Mouse (Mus musculus) neural tube, embryonic 15.5 days (tissue): ENCODE measurements around the gene Zcrb1. TPM values are rescaled to one million over a fixed set of nuclear protein-coding genes. Genes with fewer than 3 reads are reported as not detected.
A peak's percentile ranks its signal among the peaks of the same experiment; 100 is the strongest.
"Not testable (repeated sequence)": the region's sequence is repeated elsewhere in the genome, so short reads cannot be mapped to it uniquely, and the experiment has no call there.

ENCODE experiments used
- ATAC-seq: fragments of 200-750 bp; cut with Nextera tagmentation; 2 replicates; pipeline ENCODE4 v1.8.0; 2017; ENCODE audit warnings: mild to moderate bottlenecking, moderate TSS enrichment, moderate library complexity; ENCODE audit not compliant: low FRiP score
- H3K27ac ChIP-seq: fragments of 300-500 bp; sonication (generic); replicated peaks from 2 replicates; pipeline ENCODE4 v1.5.1; 2015; ENCODE audit warnings: mild to moderate bottlenecking, inconsistent platforms
- H3K27me3 ChIP-seq: fragments of 300-500 bp; sonication (generic); replicated peaks from 2 replicates; pipeline ENCODE4 v1.6.1; 2015; ENCODE audit warnings: inconsistent platforms
- H3K36me3 ChIP-seq: fragments of 300-500 bp; sonication (generic); 2 replicates; pipeline ENCODE4 v1.6.1; 2015; ENCODE audit warnings: inconsistent platforms
- H3K4me1 ChIP-seq: fragments of 300-500 bp; sonication (generic); 2 replicates; pipeline ENCODE4 v1.6.1; 2015; ENCODE audit warnings: inconsistent platforms
- H3K4me2 ChIP-seq: fragments of 300-500 bp; sonication (generic); 2 replicates; pipeline ENCODE4 v1.6.1; 2015; ENCODE audit warnings: inconsistent platforms, mild to moderate bottlenecking, moderate library complexity
- H3K4me3 ChIP-seq: fragments of 300-500 bp; sonication (generic); replicated peaks from 2 replicates; pipeline ENCODE4 v1.5.1; 2015; ENCODE audit warnings: mild to moderate bottlenecking, inconsistent platforms
- H3K9ac ChIP-seq: fragments of 300-500 bp; sonication (generic); replicated peaks from 2 replicates; pipeline ENCODE4 v1.6.1; 2015; ENCODE audit warnings: mild to moderate bottlenecking, inconsistent platforms
- H3K9me3 ChIP-seq: fragments of 300-500 bp; sonication (generic); replicated peaks from 2 replicates; pipeline ENCODE4 v1.6.1; 2016; ENCODE audit warnings: inconsistent platforms
- WGBS: fragments of 180-500 bp; shearing (Covaris S2); methylation state at CpG from one replicate; pipeline ENCODE4 v1.1.7; 2015; ENCODE audit warnings: mixed read lengths; 5-methylcytosine and 5-hydroxymethylcytosine counted together
- polyA plus RNA-seq: library from polyadenylated mRNA; unstranded; fragments of >200 nt; fragmentation: Nextera tagmentation; extraction: Ambion mirVana; gene quantifications from 2 replicates; pipeline ENCODE4 v1.2.1, GENCODE M21; 2015

Zcrb1 gene
- polyA plus RNA-seq, 1 experiment from 2014 or later: 170 TPM

DNA sequence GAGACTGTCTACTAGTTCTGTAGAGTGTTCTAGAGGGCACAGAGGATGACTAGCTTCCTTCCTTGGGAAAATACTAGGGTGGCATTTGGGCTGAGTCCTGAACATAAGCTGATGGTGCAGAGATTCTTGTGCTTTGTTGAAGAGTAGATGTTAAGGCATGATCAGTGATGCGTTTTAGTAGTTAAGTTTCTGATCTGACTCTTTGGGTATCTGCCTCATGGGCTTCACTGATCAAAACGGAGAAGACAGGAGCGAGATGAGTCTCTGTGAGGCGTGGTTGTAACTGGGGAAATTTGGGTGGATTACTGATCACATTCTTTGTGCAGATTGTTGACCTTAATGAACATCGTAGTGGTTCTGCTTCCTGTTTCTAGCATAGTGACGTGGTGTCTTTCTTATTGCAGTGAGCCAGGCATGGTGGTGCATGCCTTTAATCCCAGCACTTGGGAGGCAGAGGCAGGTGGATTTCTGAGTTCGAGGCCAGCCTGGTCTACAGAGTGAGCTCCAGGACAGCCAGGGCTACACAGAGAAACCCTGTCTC is 7.4 kb upstream of the Zcrb1 start:
- ATAC-seq: no peak
- Histone ChIP-seq H3K4me3 (no peak overlapping the region), H3K9ac (no peak overlapping the region), H3K4me1 (peaks cover 14% of the 10 kb centered on the region; the same call in 1 of the 2 replicates), H3K27ac (no peak overlapping the region), H3K9me3 (no peaks in the 10 kb centered on the region), H3K27me3 (no peaks in the 10 kb centered on the region), H3K36me3 (no peaks in the 10 kb centered on the region), H3K4me2 (no peak overlapping the region)
- WGBS: 94% methylated on average over 7 of the region's 7 CpGs

DNA sequence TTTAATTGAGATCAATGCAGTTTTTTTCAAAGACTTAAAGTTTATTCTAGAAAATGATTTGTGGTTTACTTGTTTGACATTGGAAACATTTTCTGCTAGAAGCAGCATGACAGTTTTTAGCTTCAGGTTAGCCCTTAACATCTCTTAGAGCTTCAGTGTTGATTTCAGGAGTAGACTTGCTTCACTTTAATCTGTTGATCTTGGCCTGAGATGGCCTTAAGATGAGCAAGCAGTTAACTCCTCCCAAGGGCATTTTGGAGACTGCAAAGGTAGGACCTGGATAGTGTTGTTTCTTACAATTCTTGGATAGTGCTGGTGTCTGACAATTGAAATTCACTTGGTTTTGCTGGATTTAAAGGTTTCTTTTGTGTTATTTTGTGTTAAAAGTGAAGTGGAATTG is 6.7 kb upstream of the Zcrb1 start:
- Histone ChIP-seq H3K9me3 (no peaks in the 10 kb centered on the region), H3K4me1 (peaks cover 18% of the 10 kb centered on the region), H3K36me3 (no peaks in the 10 kb centered on the region), H3K27me3 (no peaks in the 10 kb centered on the region), H3K9ac (no peak overlapping the region), H3K4me2 (no peak overlapping the region), H3K27ac (no peak overlapping the region), H3K4me3 (no peak overlapping the region)
- no peak for ATAC-seq

DNA sequence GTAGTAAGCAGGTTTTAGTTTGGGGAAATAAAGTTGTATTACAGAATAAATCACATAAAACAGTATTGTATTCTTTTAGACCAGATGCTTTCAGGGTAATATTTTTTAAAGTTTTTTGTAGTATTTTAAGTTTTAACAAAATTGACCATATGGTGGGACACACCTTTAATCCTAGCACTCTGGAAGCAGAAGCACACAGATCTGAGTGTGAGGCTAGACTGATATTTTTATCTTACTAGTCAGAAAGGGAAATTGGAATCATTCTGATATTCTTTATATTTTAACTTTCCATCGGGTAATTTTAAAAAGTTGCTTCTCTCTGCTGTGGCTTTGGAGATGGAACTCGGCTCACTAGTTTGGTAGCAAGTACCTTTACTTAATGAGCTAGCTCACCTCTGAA is 4.6 kb upstream of the Zcrb1 start:
- Histone ChIP-seq H3K4me3 (no peak overlapping the region), H3K9me3 (no peaks in the 10 kb centered on the region), H3K4me1 (peaks cover 29% of the 10 kb centered on the region), H3K9ac (no peak overlapping the region), H3K4me2 (no peak overlapping the region), H3K27me3 (no peaks in the 10 kb centered on the region), H3K27ac (no peak overlapping the region), H3K36me3 (no peaks in the 10 kb centered on the region)
- 100% methylated on average over 2 of the region's 2 CpGs for WGBS
- no peak for ATAC-seq

DNA sequence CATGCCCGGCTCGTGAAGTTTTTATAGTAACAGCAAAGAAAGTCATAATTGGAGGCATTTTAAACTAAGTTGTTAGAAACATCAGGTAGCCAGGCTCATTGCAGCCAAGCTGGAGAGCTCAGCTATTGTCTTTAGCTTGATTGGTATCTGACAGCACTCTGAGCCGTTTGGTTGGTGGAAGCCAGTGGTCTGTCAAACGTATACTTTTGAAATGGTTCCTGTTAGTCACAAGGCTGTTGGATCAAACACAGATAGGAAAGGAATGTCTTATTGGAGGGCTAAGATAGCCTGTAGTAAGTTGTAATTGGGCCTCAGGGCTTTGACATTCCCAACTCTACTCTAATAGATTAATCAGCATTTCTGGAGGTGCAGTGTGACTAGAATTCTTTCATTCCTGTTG is 3.3 kb upstream of the Zcrb1 start:
- no peaks in the 10 kb centered on the region for H3K27me3 ChIP-seq
- 81% methylated on average over 4 of the region's 4 CpGs for WGBS

DNA sequence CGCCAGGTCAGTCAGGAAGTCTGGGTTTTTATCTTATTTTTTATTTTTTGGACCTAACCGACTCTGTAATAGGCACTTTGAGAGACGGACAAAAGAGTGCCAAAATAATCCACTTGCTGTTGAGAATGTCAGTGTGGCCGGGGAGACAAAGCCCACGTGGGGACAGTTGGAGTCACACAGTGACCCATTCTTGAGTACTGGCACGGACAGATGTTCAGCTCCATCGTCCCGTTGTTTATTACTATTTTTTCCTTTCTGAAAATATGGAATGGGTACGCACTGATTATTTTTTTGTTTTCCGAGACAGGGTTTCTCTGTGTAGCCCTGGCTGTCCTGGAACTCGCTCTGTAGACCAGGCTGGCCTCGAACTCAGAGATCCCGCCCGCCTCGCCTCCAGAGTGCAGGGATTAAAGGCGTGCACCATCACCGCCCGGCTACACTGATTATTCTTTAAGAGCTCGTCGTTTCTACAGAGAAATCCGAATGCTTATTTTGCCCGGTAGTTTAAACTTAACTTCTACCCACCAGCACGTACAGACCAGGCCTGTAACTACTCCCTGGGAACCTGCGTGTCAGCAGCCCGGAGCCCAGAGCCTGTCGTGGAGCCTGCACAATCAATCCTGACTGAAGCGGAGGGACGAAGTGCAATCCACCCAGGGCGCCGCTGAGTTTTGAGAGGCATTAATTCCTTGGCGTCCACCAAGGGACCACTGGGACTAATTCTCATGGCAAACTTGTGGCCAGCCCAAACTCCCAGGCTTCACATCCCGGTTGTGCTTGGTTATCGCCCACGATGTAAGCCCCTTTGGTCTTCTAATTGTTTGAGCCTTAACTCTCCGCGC is 786 bp upstream of the Zcrb1 start:
- peak overlapping the region; percentile 91 for H3K27ac ChIP-seq
- H3K9ac ChIP-seq: peak overlapping the region; percentile 94
- peaks cover 10% of the 10 kb centered on the region for H3K36me3 ChIP-seq
- ATAC-seq: peak; percentile 35; the same call in 1 of the 2 replicates
- peak overlapping the region; percentile 84 for H3K4me2 ChIP-seq
- WGBS: 3% methylated on average over 36 of the region's 36 CpGs
- H3K9me3 ChIP-seq: no peaks in the 10 kb centered on the region
- H3K4me1 ChIP-seq: peaks cover 46% of the 10 kb centered on the region
- H3K27me3 ChIP-seq: no peaks in the 10 kb centered on the region
- H3K4me3 ChIP-seq: peak overlapping the region; percentile 77

More for the DNA sequence above, 3.3 kb upstream of the Zcrb1 start:
- no peak overlapping the region for H3K4me3 ChIP-seq
- H3K9me3 ChIP-seq: no peaks in the 10 kb centered on the region
- H3K36me3 ChIP-seq: no peaks in the 10 kb centered on the region
- H3K27ac ChIP-seq: no peak overlapping the region
- H3K4me1 ChIP-seq: peaks cover 38% of the 10 kb centered on the region
- no peak overlapping the region for H3K9ac ChIP-seq
- ATAC-seq: no peak
- no peak overlapping the region for H3K4me2 ChIP-seq

DNA sequence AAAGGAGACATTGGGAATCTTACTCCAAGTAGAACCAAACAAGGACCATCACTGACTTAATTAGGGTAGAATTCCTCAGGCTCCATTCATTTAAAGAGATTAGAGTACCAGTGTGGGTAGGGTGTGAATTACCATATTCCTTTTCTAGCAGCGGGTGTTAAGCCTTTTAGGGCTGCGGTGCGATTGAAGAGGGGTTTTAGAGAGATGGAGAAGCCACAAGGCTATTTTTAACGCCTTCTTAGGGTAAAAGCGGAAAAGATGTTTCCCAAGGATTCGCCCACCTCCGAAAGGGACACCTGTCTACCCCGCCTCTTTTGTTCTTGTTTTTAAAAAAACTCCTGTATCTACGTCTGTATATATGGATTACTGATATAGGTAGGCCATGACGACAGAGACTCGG is 865 bp downstream of the Zcrb1 start:
- no peaks in the 10 kb centered on the region for H3K27me3 ChIP-seq
- H3K36me3 ChIP-seq: peaks cover 24% of the 10 kb centered on the region
- H3K4me3 ChIP-seq: peak overlapping the region; percentile 77
- peak overlapping the region; percentile 84 for H3K4me2 ChIP-seq
- no peaks in the 10 kb centered on the region for H3K9me3 ChIP-seq
- under 1% methylated on average over 11 of the region's 11 CpGs for WGBS
- H3K27ac ChIP-seq: no peak overlapping the region; the same call in 1 of the 2 replicates
- H3K9ac ChIP-seq: peak overlapping the region; percentile 94
- ATAC-seq: no peak
- peaks cover 46% of the 10 kb centered on the region for H3K4me1 ChIP-seq

DNA sequence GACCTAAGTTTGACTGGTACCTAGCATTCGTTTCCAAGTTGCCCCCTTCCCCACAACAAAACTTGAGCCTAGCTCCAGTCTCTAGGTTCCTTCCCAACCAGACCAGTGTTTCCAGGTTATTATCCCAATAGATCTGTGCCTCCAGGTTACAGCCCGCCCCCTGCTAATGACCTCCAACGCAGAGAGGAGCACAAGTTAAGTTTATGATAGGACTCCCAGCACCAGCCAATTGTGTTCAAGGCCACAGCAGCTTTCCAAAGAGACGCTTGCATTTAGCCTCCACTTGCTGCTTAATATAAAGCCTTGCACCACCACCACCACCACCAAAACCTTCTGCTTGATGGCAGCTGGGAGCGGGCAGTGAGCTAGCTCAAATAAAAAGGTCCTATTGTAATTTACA is 16.8 kb downstream of the Zcrb1 start:
- 48% methylated on average over 5 of the region's 5 CpGs for WGBS
- no peak overlapping the region for H3K4me2 ChIP-seq
- H3K27ac ChIP-seq: no peak overlapping the region
- H3K9me3 ChIP-seq: no peaks in the 10 kb centered on the region
- peaks cover 11% of the 10 kb centered on the region for H3K36me3 ChIP-seq
- H3K9ac ChIP-seq: no peak overlapping the region
- no peak for ATAC-seq
- H3K4me3 ChIP-seq: no peak overlapping the region
- H3K27me3 ChIP-seq: no peaks in the 10 kb centered on the region
- H3K4me1 ChIP-seq: no peaks in the 10 kb centered on the region

DNA sequence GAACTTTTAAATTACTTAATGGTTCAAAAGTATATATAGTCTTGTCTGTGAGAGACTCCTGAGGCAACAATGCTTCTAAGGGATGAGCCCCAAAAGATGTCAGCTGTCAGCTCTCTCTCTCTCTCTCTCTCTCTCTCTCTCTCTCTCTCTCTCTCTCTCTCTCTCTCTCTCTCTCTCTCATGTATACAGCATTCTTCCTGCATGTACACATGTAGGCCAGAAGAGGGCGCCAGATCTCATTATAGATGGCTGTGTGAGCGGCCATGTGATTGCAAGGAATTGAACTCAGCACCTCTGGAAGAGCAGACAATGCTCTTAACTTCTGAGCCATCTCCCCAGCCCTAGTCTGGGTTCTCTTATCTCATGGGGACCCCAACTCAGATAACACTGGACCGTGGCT is 19.0 kb downstream of the Zcrb1 start:
- WGBS: 80% methylated on average over 3 of the region's 3 CpGs
- no peak for ATAC-seq
- no peaks in the 10 kb centered on the region for H3K36me3 ChIP-seq
- H3K4me1 ChIP-seq: no peaks in the 10 kb centered on the region
- no peak overlapping the region for H3K4me3 ChIP-seq
- H3K4me2 ChIP-seq: no peak overlapping the region
- no peak overlapping the region for H3K27ac ChIP-seq
- H3K27me3 ChIP-seq: no peaks in the 10 kb centered on the region
- no peaks in the 10 kb centered on the region for H3K9me3 ChIP-seq
- H3K9ac ChIP-seq: no peak overlapping the region

DNA sequence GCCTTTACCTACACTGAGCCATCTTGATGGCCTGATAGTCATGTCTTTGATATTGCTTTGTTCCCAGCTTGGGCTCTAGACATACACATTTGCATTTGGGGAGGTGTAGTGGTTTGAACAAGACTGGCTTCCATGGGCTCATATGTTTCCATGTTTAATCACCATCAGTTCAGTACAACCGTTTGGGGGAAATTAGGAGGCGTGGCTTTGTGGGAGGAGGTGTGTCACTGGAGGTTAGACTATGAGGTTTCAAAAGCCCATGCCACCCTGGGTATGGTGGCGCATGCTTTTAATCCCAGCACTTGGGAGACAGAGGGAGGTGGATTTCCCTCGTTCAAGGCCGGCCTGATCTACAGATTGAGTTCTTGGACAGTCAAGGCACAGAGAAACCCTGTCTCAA is 22.4 kb downstream of the Zcrb1 start:
- Histone ChIP-seq H3K9me3 (no peaks in the 10 kb centered on the region), H3K36me3 (no peaks in the 10 kb centered on the region)
- ATAC-seq: no peak

DNA sequence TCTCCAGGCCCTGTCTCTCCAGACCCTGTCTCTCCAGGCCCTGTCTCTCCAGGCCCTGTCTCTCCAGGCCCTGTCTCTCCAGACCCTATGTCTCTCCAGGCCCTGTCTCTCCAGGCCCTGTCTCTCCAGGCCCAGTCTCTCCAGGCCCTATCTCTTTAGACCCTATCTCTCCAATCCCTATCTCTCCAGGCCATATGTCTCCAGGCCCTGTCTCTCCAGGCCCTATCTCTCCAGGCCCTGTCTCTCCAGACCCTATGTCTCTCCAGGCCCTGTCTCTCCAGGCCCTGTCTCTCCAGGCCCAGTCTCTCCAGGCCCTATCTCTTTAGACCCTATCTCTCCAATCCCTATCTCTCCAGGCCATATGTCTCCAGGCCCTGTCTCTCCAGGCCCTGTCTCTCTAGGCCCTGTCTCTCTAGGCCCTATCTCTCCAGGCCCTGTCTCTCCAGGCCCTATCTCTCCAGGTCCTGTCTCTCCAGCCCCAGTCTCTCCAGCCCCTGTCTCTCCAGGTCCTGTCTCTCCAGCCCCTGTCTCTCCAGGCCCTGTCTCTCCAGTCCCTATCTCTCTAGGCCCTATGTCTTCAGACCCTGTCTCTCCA is 25.5 kb downstream of the Zcrb1 start:
- H3K27me3 ChIP-seq, H3K4me1 ChIP-seq, H3K27ac ChIP-seq, H3K9ac ChIP-seq, H3K36me3 ChIP-seq, H3K9me3 ChIP-seq, H3K4me3 ChIP-seq, H3K4me2 ChIP-seq, ATAC-seq: not testable (repeated sequence)

More for the DNA sequence above, 22.4 kb downstream of the Zcrb1 start:
- Histone ChIP-seq H3K4me3 (no peak overlapping the region), H3K27ac (no peak overlapping the region), H3K9ac (no peak overlapping the region), H3K4me1 (no peaks in the 10 kb centered on the region), H3K27me3 (no peaks in the 10 kb centered on the region), H3K4me2 (no peak overlapping the region)
- 92% methylated on average over 5 of the region's 5 CpGs for WGBS

DNA sequence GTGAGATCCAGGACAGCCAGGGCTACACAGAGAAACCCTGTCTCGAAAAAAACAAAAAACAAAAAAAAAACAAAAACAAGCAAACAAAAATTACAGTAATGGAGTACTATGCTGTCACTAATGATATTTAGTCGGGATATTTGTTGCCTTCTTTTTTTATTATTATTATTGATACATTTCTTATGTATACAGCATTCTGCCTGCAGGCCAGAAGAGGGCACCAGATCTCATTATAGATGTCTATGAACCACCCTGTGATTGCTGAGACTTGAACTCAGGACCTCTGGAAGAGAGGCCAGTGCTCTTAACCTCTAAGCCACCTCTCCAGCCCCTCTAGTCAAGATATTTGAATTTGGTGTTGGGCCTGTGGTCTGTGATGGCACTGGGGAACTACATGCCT is 26.3 kb downstream of the Zcrb1 start:
- no peak overlapping the region for H3K9ac ChIP-seq
- no peaks in the 10 kb centered on the region for H3K36me3 ChIP-seq
- no peaks in the 10 kb centered on the region for H3K9me3 ChIP-seq
- no peak overlapping the region for H3K4me3 ChIP-seq
- H3K27me3 ChIP-seq: no peaks in the 10 kb centered on the region
- H3K4me1 ChIP-seq: no peaks in the 10 kb centered on the region
- 84% methylated on average over 2 of the region's 2 CpGs for WGBS
- no peak overlapping the region for H3K4me2 ChIP-seq
- no peak overlapping the region for H3K27ac ChIP-seq
- ATAC-seq: no peak

DNA sequence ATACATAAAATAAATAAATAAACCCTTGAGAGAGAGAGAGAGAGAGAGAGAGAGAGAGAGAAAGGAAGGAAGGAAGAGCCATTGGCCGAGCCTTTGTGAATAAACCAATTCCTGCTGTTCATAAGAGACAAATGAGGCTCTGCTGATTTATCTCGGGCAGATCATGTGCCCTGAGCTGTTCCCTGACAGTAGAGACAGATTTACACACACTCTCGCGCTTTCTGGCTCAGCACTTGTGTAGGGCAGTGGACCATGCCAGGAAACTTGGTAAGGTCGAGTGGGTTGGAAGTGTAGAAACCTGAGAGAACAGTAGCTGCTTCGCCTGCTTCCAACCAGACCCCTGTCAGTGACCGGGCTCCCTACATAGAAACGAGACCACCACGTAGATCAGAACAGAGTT is 29.6 kb downstream of the Zcrb1 start:
- Histone ChIP-seq H3K36me3 (no peaks in the 10 kb centered on the region), H3K27me3 (no peaks in the 10 kb centered on the region), H3K4me2 (no peak overlapping the region), H3K9ac (no peak overlapping the region), H3K9me3 (no peaks in the 10 kb centered on the region), H3K4me1 (no peaks in the 10 kb centered on the region), H3K4me3 (no peak overlapping the region), H3K27ac (no peak overlapping the region)
- 72% methylated on average over 9 of the region's 9 CpGs for WGBS
- no peak for ATAC-seq
